Mouse (Mus musculus): ENCODE measurements around the gene Npb. TPM values are rescaled to one million over a fixed set of nuclear protein-coding genes. Genes with fewer than 3 reads are reported as not detected.

Npb gene
- total RNA-seq, 2 experiments from 2014 or later = not detected

DNA sequence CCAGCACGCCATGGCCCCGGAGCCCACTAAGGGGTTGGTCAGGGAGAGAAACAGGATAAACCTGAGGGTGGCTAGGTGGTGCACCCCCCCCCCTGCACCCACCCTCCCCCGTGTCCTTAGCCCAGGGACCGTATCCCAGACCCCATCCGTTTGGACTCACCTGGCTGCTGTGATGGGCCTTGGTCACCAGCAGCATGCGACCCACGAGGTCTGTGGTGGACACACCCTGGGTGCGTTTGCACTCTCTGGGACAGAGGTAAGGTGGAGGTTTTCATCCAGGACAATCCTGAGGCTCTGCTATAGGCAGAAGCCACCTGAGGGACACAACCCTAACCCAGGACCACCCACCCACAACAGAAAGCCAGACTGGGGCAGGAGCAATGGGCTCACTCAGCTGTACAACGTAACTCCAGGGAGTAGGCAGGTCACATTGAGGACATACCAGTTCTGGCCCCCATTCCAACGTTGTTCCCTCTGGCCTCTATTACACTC is 5.2 kb downstream of the Npb start:
- ATAC-seq (ENCODE audit: poor library complexity, severe bottlenecking) = no peak

DNA sequence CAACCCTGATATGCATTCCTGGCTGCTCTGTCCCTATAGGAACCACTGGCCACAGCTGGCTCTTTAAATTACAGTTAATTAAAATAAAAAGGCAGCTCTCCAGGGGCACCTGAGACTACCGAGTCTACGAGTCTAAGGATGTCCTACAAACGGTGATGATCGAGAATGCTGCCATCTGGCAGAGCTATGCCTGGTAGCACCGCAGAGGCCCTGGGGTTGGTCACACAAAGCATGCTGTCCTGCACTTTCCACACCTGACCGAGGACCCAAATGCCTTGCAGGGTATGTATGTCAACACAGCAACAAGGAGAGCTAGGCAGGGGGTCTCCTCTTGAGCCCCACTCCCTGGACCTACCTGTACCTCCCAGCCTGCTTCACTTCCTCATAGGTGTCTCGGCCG is 5.7 kb downstream of the Npb start:
- ATAC-seq (ENCODE audit: poor library complexity, severe bottlenecking) = no peak

- ATAC-seq (ENCODE audit: poor library complexity, severe bottlenecking) = no peak
These were observed 6.9 kb downstream of the Npb start for GRCm38 (mm10) chr11:120615167-120615566.

DNA sequence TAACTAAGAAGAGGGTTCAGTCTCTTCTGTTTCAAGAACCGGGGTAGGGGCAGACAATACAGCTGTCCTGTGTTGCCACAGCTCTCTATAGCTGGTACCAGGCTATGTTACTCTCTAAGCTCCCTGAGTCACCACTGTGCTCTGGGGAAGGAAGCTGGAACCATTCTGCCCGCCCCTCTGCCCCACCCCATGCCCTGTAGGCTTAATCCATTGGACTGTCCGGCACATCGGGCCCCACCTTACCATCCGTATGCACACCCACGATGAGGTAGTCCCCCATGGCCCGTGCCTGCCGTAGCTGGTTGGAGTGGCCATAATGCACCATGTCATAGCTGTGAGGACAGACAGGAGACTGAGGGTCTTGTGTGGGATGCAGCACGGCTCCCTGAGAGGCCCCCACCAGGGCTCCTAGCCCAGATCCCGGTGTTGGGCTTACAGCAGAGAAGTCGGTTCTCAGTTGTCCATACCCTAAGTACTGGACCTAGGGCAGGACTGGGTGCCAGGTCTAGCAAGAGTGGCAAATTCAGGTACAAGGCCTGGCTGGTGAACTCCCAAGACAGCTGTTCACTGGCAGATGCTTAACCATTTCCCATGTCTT is 7.4 kb downstream of the Npb start:
- ATAC-seq (ENCODE audit: poor library complexity, severe bottlenecking) = no peak

GRCm38 (mm10) chr11:120616617-120617294 is 8.5 kb downstream of the Npb start:
- ATAC-seq (ENCODE audit: poor library complexity, severe bottlenecking) = no peak

- peak; percentile 98 for ATAC-seq (ENCODE audit: poor library complexity, severe bottlenecking)
These were observed 9.3 kb downstream of the Npb start, which contains the start of gene Pcyt2 for GRCm38 (mm10) chr11:120617519-120618112. Gene Pcyt2, minus strand, starts transcription at chr11:120617936.

GRCm38 (mm10) chr11:120618619-120619535 is 10.6 kb downstream of the Npb start:
- no peak for ATAC-seq (ENCODE audit: poor library complexity, severe bottlenecking)

DNA sequence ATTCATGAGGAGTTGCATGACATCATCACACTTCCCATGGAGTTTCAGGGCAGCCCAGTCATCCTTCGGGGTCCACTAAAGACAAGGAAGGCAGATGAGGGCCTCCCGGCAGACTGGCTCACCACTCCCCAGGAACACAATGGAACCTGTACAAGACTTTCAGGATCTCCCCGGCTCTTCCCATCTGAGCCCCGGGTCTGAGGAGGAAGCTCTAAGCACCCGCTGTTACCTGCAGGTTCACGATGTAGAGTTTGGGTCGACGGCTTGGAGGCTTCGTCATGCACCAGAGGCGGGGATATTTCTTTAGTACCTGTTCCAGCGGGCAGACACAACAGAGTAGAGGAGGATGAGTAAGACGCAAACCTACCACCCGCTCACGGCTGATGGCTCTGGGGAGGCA is 11.9 kb downstream of the Npb start:
- ATAC-seq (ENCODE audit: poor library complexity, severe bottlenecking) = no peak

- ATAC-seq (ENCODE audit: poor library complexity, severe bottlenecking) = no peak
These were observed 14.5 kb downstream of the Npb start for GRCm38 (mm10) chr11:120622805-120623204.

DNA sequence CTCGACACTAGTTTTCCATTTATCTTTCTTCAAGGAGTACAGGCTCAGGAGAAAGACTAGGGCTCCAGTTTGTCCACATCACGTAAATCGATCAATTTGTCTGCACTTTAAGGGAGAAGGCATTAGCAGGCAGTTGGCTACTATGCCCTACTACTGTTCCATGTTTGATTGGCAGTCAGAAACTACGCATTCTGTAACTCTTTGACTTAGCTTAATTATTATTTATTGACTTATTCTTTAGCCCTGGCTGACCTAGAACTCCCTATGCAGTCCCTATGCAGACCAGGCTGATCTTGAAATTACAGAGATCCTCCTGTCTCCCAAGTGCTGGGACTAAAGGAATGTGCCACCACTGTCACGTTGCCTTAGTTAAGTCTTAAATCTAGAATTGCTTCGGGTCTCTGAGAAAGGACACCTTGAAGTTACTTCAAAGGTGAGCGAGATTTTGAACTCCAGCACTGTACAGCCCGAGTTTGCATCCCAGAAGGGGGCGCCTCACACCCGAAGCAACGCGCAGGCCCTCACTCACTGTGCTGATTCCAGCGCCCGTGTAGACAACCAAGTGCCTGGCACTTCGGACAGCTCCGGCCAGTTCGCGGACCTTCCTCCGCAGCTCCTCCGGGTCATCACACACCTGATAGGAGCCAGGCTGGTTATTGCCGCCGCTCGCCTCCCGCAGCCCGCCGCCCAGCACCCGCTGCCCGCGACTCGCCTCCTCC is 15.8 kb downstream of the Npb start:
- peak; percentile 39 for ATAC-seq (ENCODE audit: poor library complexity, severe bottlenecking)

- peak; percentile 43 for ATAC-seq (ENCODE audit: poor library complexity, severe bottlenecking)
These were observed 16.4 kb downstream of the Npb start for GRCm38 (mm10) chr11:120624680-120625111.

DNA sequence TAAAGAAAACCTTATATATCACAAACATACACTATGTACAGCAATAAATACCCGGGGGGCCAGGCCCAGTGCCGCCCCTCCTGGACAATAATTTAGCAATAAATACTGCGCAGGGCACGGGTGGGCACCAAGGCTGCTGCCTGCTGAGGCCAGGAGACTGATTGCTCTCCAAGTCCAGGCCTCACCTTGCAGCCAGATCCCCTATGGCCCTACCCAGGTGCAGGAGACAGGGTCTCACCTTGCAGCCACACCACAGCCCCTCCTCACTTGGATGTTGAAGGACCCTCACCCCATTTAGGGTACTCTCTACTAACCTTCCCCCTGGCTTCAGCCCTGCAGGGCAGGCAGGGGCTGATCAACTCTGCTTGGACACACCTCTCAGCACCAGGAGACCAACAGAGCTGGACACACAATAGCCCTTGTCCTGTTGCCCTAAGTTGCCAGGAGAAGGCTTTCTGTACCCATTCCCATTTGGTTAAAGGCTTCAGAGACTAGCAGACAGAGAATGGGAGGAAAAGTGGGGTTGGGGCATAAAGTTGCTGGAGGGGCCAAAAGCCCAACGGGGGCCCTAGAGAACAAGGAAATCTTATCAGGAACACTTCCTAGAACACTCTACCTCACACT is 17.0 kb downstream of the Npb start, which contains the start of gene Sirt7:
Gene Sirt7 (minus strand): TSS at position 89 of the 624 bp plus-strand sequence.
- ATAC-seq (ENCODE audit: poor library complexity, severe bottlenecking) = no peak

- no peak for ATAC-seq (ENCODE audit: poor library complexity, severe bottlenecking)
These were observed 18.6 kb downstream of the Npb start for GRCm38 (mm10) chr11:120626785-120627467.

- ATAC-seq (ENCODE audit: poor library complexity, severe bottlenecking) = peak; percentile 41
These were observed 19.4 kb downstream of the Npb start for GRCm38 (mm10) chr11:120627468-120628300.

- no peak for ATAC-seq (ENCODE audit: poor library complexity, severe bottlenecking)
These were observed 20.5 kb downstream of the Npb start for GRCm38 (mm10) chr11:120628601-120629340.

DNA sequence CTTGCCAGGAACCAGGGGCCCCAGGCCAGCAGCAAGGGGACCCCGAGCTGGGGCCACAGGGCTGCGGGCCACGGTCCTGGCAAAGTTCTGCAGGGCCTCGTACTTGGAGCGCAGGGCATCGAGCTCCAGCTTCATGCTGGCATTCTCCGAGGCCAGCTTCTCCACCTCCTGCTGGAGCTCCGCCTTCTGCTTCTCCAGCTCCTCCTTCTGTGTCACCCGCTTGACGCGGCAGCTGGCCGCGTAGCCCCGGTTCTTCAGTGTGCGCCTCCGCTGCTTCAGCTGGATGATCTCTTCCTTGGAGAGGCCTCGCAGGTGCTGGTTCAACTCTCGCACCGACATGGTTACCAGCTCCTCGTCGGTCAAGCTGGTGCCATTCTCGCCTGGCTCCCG is 21.1 kb downstream of the Npb start:
- peak; percentile 29 for ATAC-seq (ENCODE audit: poor library complexity, severe bottlenecking)

GRCm38 (mm10) chr11:120629911-120630310 is 21.6 kb downstream of the Npb start:
- ATAC-seq (ENCODE audit: poor library complexity, severe bottlenecking) = peak; percentile 3; the same call in 1 of the 2 replicates
